Mouse (Mus musculus) E14TG2a.4 (cell line): ENCODE data around the gene Ppp6r2.

Source experiments
- CTCF ChIP-seq: conservative IDR thresholded peaks from 2 replicates; pipeline ENCODE4 v1.5.1; 2014; ENCODE audit warnings: low read length
- NANOG ChIP-seq: IDR thresholded peaks from 2 replicates; pipeline ENCODE4 v1.6.1; 2014; ENCODE audit warnings: borderline replicate concordance, low read length, mixed read lengths
- POU5F1 ChIP-seq: IDR thresholded peaks from 2 replicates; pipeline ENCODE4 v1.6.1; 2014; ENCODE audit warnings: low read length, borderline replicate concordance

GRCm38 (mm10) chr15:89210915-89211715 lies at the start of gene Ppp6r2:
- TF ChIP-seq CTCF, result 0 out of 2 replicates have a peak, but pooled peaks have one; percentile 0
- TF ChIP-seq POU5F1, result no peak
- TF ChIP-seq NANOG, result no peak
